Mouse (Mus musculus) liver, adult 2 months (tissue): ENCODE measurements around the gene Prkab2.

Source experiments
- CTCF ChIP-seq: fragments of 200-500 bp; IDR thresholded peaks from 2 replicates; pipeline ENCODE4 v1.5.1; 2011; ENCODE audit warnings: low read depth, low read length, control low read depth
- POLR2A ChIP-seq: fragments of 200-500 bp; IDR thresholded peaks from 2 replicates; pipeline ENCODE4 v1.6.1; 2011; ENCODE audit warnings: low read length, control low read depth; ENCODE audit not compliant: insufficient read depth; ENCODE audit errors: extremely low read depth

DNA sequence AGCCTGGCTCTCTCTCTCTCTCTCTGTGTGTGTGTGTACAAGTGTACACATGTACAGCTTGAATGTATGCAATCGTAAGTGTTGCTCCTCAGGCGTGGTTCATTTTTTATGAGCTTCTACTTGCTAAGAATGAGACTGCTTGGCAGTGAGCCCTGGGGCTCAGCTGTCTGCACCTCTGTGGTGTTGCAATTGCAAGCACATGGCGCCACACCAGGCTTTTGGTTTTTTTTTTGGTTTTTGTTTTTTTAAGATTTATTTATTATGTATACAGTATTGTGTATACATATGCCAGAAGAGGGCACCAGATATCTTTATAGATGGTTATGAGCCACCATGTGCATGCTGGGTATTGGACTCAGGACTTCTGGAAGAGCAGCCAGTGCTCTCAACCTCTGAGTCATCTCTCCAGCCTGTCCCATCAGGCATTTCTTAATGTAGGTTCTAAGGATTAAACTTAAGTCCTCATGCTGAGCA, 23.7 kb upstream of the Prkab2 start:
- TF ChIP-seq CTCF (no peak), POLR2A (no peak)
